Mouse (Mus musculus) thymus, postnatal 25 days (tissue): ENCODE results near the gene Cnn3.

ENCODE experiments used
- DNase-seq: peaks from one replicate; pipeline ENCODE4 v3.0.0; 2022

Gene Cnn3

GRCm38 (mm10) chr3:121500225-121500624, 73.9 kb downstream of the Cnn3 start:
- peak; percentile 73 for DNase-seq

- no peak for DNase-seq
Measured at GRCm38 (mm10) chr3:121500734-121501133, 74.4 kb downstream of the Cnn3 start.

DNA sequence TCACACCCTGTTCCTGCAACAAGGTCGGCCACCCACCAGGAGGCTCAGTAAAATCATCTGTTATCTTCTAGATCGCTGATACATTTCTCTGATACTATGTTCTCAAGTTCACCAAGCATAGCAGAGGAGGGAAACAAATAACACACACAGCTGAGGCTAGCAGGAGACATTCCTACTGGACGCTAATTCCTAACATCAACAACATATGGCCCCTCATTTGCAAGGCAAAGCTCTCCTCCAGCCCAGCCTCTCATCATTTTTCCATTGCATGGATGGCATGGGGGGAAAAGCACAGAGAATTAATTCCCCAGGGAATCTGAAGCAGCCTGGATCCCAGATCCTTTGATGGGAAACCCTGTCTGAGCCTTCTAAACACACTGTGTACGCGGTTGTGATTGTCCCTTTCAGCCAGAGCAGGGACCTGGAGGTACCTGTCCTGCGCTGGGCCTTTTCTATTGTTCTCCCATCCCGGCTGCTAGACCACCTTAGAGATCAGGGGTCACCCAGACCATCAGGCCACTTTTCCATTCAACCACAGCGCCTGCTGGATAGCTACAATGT, 78.7 kb downstream of the Cnn3 start:
- no peak for DNase-seq

DNA sequence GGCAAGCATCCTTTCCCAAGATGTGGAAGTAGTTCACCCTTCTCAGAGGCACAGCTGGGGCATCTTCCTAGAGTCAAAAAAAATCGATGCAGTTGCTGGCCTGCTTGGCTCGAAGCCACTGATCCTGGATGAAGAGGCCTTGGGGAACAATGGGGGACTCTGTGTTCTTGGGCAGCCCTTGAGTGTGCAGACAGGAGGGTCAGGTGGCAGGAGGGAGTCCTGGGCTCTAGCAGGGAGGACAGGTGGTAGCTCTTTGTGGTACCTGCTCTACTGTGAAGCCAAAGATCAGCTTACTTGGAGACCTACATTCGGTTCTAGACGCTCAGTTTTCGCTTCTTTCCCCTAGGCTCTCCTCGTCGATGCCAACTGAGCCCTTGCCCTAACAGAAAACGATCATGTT, 79.9 kb downstream of the Cnn3 start:
- no peak for DNase-seq

GRCm38 (mm10) chr3:121506756-121507155, 80.5 kb downstream of the Cnn3 start:
- no peak for DNase-seq

DNA sequence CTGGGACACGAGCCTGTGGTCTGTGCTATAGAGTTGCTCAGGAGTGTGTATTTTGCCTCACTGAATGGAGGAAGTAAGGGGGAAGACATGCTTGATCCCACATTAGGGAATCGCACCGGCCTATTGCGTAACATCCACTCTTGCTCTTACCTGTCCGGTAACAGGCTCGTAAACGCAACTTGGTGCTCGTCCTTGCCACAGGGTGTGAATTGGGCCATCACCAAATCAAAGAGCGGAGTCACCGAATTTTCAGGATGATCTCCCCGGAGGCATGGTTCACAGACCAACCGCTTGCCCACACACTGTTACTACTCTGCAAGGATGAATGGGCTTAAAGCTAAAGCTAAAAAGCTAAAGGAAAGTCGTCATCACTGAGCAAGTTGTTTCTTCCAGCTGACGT, 81.4 kb downstream of the Cnn3 start:
- DNase-seq = no peak
